Mouse (Mus musculus) cerebellum, adult 11-12 months (tissue): ENCODE measurements around the gene Elovl7.

ENCODE experiments used
- DNase-seq: peaks from one replicate; pipeline ENCODE4 v3.0.0; 2022

Elovl7 gene

DNA sequence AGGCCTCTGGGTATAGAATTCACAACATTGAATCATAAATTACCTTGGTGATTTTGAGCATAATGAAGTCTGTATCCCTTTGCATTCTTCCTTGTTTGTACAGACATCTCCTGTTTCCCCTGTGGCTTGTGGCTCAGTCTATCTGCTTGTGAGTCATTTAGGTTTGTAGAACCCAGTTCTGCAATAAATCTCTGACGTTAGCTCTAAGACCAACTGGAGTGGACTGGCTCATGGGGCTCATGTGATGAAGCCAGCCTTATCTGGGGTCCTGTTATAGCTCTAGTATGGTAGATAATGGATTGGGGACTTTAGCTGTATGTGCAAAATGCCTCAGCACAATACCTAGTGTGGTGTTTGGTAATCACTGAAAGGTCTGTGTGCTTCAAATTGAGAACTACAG lies 89.6 kb downstream of the Elovl7 start:
- DNase-seq, result no peak

DNA sequence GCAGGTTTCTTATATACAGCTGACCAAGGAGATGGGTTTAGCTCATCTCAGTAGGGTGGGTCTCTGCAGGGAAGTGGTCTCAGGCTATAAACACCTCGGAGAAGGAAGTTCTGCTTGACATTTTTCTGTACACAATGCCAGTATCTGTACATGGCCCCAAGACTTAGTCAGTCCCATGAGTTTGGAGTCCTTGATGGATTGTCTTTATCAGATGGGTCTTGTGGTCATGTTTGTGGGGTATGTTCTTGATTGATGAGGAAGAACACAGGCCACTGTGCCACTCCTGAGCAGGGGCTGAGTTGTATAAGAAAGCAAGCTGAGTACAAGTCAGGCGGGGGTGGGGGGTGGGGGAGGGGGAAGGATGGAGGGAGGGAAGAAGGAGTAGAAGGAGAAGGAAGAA lies 90.5 kb downstream of the Elovl7 start:
- no peak for DNase-seq

DNA sequence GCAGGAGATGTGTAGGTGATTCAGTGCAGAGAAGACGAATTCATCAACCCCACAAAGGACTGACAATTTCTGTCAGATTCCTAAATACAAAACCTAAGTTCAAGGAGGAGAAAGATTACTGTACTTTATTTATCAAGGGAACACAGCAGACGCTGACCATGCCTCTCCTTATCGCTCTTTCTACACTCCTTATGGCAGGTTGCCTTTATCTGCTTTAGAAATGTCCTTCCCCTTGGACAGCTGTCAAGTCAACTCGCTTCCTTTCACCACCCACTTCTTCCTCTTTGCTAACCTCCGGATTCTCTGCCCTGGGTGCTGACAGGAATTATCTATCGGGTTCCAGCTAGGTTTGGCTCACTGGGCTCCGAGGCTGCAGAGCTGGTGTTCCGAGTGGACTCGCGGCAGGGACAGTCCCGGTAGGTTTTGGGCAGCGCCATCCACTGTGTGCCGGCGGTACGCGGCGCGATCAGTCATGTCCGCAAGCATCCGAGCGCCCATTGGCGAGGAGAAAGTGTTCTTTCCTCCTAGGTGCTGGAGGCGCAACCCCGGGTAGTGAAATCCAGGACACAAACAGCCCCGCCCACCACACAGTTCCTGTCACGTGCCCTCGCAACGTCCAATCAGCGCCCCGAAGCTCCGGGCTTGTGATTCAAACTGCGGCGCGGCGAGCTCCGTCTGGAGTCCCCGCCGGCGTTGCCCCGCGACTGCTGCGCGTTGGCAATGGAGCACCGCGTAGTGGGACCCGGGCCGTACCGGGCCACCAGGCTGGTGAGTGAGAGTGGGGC lies 101.7 kb downstream of the Elovl7 start, which contains the start of gene Depdc1b:
TSS of gene Depdc1b (plus strand) at position 631 of the 785 bp plus-strand sequence.
- peak; percentile 90 for DNase-seq

DNA sequence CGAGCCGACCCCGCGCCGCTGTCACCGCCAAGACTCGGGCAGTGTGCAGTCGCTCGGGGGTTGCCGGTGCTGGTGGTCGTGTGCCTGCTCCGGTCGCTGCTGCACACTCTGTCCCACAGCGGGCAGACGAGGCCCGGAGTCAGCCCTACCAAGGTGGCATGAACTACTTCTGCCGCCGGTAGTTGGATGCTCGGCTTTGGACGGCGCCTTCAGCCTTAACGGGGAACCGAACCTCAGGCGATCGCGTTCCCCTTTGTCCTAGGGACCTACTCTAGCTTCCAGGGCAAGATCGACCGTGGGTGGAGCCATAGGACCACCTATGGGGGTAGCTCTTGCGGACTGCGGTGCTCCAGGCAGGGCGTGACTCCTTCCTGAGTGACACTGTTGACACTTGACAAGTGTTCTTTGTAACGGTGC lies 102.3 kb downstream of the Elovl7 start:
- peak; percentile 12 for DNase-seq

DNA sequence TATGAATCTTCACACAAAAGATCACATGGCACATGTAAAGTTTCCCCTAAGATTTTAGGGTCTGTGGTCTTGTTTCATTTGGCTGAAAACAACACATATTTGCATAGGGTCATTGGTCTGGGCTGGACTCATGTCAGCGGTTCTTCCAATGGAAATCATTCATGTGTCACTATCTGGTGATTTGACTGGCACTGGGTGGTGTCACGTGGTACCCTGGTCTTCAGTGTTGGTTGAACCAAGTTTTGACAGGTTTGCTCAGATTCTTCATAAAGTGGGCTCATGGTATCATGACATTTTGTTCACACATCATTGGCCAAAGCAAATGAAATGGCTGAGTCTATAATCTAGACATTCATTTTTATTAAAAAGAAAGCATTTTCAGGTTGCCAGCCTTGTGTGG lies 103.2 kb downstream of the Elovl7 start:
- no peak for DNase-seq

DNA sequence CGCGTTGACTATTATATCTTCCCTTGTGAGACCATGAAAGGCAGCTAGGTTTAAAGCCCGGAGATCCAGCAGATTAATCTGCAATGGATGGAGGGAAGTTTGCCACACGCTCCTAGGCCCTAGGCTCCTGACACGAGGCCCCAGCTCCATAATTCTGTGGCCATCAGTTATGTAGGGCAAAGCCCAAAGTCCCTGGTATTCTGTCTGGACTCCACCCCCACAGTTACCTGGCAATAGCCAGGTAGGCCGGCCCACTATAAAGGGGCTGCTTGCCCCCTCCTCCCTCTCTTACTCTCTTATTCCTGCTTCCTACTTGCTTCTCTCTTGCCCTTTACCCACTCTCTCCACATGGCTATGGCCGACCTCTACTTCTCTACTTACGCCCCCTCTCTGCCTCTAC lies 104.8 kb downstream of the Elovl7 start:
- DNase-seq, result no peak

DNA sequence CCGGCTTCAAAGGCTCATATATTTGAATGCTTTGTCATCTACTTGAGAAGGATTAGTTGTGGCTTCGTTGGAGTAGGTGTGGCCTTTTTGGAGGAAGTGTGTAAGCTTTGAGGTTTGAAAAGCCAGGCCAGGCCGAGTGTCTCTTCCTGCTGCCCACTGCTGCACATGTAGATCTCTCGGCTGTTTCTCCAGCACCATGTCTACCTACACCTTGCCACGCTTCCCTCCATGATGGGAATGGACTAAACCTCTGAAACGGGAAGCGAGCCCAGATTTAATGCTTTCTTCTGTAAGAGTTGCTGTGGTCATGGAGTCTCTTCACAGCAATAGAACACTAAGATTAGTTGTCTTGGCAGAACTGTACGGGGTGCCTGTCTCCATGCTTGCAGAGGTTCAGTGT lies 106.0 kb downstream of the Elovl7 start:
- DNase-seq, result no peak

DNA sequence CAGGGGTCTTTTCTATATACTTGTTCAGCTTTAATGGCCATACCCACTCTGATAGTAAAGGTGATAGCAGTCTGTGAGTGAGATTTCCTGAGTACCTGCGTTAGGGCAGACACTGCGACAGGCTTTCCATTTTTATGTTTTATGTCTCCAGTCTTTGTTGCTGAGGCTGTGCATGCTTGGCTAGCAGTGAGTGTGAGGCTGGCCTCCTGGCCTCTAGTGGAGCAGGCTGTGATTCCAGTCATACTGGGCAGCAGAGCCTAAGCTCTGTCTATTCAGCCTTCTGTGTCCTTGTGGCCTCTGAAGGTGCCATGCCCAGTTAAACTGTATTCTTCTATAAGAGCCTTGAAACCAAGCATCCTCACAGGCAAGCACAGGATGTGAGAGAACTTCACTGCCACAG lies 108.3 kb downstream of the Elovl7 start:
- DNase-seq, result no peak

DNA sequence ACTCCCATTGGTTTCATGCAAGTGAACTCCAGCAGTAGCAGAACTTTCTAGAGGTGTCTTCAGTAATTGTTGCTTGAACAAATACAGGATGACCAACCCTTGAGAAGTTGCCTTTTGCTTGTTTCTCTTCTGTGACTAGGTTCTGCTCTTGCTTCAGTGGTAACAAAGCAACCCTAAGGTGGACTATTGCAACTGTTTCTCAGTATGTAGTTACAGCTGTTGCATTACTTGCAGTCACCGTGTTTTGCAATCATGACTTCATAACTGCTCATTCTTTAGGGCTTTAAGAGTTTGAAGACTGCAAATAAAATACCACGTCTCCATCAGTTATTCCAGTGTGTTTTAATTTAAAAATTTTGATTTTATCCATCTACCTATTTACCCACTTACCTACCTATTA lies 109.1 kb downstream of the Elovl7 start:
- no peak for DNase-seq

DNA sequence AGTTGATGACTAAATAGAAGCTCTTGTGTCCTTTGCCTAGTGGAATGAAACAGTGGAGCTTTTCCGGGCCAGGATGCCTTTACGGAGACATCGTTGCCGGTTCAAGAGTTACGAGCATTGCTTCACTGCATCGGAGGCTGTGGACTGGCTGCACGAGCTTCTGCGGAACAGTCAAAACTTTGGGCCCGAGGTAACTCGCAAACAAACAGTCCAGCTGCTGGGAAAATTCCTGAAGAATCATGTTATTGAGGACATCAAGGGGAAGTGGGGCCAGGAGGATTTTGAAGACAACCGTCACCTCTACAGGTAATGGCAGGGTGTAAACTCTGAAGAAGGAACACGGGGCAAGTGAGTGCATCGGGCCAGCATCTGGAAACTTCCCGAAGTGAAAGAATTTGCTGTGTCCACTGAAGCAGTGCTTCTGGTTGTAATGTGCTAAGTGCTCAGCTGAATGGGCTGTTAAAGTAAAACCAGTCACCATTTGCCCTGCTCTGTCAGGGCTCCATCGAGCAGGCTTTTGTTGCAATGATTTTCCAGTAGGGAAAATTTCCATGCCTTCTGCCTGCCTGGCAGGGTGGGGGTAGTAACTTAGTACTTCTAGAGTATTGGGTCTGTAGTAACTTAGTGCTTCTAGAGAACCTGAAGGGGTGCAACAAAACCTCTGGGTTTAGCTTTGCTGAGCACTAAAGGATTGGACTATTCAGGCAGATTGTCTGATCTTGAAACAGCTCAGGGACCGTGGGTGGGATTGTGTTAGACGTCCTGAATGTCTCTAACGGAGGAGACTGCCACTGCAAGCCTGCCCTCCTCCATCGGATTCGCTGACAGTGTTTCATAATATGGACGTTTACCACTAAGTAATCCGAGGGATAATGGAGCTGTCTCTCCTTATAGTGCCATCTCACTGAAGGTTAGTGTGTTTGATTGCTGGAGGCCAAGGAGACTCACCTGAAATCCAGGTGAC lies 109.9 kb downstream of the Elovl7 start:
- DNase-seq, result no peak

DNA sequence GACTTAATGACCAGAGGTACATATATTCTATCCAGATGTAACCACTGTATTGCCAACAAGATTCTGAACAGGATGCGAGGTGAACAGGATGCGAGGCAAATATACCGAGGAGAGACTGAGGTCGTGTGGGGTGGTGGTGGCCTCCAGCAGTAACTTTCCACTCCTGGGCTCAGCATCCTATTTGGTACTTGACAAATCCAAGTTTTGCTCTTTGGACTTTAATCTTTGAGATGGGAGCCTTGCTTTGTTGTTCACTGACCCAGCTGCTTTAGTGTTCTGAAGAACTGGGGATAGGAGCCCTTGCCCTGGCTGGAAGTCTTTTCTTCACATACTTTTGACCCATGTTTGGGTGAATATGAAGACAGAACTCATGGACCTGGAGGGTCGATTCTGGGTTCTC lies 111.7 kb downstream of the Elovl7 start:
- no peak for DNase-seq

DNA sequence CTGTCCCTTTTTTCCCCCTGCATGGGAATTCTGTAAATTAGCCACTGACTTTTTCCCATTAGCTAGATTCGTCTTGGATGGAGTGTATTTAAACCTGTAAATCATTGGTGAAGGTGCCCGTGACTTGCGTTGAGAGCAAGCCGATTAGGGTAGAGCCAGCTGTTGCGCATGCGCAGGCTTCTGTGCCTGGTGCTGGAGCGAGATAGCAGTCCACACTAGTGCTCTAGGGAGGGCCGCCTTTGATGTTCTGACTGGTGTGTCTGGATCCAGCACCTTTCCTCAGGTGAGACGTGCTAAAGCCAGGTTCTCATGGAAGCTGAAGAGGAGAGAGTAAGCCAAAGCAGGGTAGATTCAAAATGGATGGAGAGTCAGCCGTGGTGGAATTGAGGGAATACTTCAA lies 112.1 kb downstream of the Elovl7 start:
- no peak for DNase-seq

DNA sequence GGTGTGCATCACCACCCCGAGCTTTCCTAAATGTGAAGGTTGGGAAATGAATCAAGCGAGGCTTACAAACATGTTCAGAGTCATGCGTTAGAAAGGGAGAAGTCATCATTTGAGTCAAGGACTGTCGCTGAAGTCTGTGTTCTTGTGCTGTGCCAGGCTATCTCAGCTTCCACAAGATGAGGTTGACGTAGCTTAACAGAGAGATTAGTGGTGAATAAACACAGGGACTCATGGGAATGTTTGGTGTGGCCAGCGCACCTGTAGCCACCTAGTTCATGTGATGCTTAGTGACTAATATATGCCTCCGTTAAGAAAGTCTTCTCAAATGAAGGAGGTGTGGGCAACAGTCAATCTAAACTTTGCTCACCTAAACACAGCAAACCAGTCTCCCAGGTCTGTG lies 112.8 kb downstream of the Elovl7 start:
- no peak for DNase-seq

DNA sequence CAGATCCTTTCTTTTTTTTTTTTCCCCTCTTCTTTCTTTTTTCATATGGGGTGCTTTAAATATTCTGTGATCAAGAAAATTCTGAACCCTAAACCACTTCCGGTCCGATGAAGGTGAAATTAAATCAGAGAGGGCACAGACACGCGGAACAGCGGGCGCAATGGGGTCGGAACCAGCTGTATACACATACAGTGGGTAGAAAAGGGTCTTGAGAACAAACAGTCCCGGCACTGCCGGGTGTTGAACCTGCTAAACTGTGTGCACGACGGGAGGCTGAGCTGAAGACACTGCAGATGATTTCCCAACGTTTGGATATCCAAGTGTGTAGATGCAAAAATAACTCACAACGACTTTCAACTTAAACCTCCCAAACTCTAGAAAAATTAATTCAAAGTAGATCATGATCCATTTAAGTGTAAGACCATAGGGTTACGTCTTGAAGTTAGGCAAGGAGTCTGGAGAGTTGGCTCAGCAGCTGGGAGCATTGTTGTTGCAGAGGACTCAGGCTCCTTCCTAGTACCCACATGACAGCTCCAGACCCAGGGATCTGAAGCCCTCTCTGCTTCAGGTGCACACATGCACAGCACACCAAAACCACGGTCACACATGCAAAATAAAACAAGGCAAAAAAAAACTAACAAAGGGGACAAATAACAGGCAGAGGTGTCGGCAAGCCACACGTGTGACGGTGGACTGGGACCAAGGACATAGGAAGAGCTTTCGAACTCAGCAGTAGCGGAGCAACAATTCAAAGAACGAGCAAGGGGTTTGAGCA lies 114.4 kb downstream of the Elovl7 start:
- no peak for DNase-seq

DNA sequence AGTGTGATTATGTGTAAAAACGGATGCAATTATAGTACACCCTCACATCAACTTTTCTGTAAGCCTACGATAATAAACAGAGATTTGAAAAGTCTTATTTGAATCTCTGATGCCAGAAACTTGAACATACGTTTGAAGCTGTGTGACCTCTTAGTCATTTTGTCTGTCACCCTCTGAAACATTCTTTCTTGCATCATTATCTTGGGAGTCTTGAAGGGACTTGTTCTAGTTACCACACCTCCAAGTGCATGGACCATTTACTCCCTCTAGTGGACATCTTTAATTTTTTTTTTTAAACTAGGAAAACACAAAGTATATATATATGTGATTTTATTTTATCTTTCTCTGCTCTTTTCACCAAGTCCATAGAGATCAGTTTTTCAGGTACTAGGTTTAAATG lies 115.5 kb downstream of the Elovl7 start:
- DNase-seq, result no peak
